Mouse (Mus musculus): ENCODE data around the gene Prr22.

DNA sequence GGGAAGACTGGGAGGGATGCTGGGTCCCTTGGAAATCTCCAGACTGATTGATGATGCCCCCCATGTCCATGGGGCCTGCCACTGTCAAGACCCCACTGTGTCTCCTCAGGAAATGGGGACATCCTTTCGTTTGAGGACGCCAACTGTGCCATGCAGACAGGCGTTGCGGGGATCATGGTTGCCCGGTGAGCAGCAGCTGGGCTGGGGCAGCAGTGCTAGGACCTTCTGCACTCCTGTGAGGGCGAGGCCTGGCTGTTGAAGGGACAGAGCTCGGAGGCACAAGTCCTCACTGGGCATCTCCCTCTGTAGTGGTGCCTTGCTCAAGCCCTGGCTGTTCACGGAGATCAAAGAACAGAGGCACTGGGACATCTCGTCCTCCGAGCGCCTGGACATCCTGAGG lies 1.1 kb upstream of the Prr22 start:
- TF ChIP-seq POLR2A (IDR thresholded peaks at IDR 0.05; ENCODE audit: low read depth, low read length) = no peak
- no peak for TF ChIP-seq CTCF (IDR thresholded peaks at IDR 0.05; ENCODE audit: extremely low read depth, insufficient read length, insufficient replicate concordance, low read depth, low read length)

Measured in small intestine, adult 2 months (tissue).